Mouse (Mus musculus) heart, adult 2 months (tissue): ENCODE data around the gene Rpl4.

Experiments used
- CTCF ChIP-seq: fragments of 200-600 bp; IDR thresholded peaks from 2 replicates; pipeline ENCODE4 v1.8.1; 2022; ENCODE audit warnings: antibody characterized with exemption, mild to moderate bottlenecking, moderate library complexity
- EP300 ChIP-seq: fragments of 200-500 bp; IDR thresholded peaks from 2 replicates; pipeline ENCODE4 v1.6.1; 2011; ENCODE audit warnings: low read depth, low read length, control low read depth; ENCODE audit not compliant: insufficient read depth
- POLR2A ChIP-seq: fragments of 200-500 bp; IDR thresholded peaks from 2 replicates; pipeline ENCODE4 v1.6.1; 2011; ENCODE audit warnings: mild to moderate bottlenecking, low read depth, low read length, control low read depth; ENCODE audit not compliant: insufficient read depth

DNA sequence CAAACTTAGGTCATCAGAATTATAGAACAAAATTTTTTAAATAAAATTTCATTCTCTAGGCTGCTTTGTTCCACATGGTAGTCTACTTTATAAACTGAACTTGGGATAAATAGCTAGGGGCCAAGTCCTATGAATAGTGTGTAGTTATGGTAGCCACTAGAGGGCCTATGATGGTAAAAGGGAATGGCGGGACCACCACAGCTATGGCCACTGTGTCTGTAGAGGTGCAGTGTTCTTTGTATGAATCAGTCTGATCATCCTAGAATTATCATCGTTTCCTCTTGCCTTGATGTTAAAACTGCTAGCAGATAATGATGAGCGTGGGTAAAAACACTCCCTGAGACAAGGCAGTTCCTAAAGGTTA is 5.4 kb downstream of the Rpl4 start:
- TF ChIP-seq POLR2A (no peak), CTCF (peak; percentile 51), EP300 (no peak)
